Mouse (Mus musculus): ENCODE data around the gene Prkcd.

Prkcd gene

DNA sequence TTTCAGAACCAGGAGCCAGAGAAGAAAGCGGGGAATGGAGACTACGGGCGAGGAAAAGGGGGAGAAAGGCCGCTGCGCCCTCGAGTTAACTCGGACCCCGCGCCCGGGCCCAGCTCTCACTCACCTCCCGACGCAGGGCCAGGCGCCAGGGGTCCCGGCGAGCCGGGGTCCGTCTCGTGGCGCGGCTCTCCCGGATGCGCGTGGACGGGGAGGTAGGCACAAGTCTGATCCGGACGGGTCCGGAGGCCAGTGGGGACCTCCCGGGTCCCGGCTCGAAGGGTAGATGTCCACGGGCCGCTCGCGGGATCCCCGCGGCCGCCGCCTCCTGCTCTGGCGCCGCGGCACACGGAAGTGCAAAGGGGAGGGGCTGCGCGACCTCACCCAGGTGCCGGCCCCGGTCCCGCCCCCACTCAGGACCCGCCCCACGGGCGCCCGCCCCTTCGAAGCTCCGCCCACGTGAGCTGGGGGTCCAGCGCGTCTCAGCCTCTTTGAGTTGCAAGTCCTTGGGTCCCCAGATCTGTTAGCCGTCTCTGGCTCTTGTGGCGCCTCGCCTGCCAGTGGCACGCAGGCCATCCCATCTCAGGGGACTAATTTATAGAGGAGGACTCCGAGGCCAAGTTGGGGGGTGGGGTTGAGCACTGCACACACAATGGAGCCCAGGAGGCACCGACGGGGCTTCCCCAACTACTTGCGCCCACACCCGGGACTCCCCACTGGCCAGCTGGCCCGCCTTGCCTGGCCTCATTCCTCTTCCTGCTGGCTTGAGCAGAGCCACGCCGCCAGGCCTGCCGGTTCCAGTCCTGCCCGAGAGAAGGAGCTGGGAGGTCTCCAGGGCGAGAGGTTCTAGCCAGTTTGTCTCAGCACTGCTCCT, at the start of gene Prkcd:
Gene Prkcd (minus strand): TSS at position 355 of the 871 bp plus-strand sequence.
- peak; percentile 86 for DNase-seq (ENCODE audit: low spot score)

DNA sequence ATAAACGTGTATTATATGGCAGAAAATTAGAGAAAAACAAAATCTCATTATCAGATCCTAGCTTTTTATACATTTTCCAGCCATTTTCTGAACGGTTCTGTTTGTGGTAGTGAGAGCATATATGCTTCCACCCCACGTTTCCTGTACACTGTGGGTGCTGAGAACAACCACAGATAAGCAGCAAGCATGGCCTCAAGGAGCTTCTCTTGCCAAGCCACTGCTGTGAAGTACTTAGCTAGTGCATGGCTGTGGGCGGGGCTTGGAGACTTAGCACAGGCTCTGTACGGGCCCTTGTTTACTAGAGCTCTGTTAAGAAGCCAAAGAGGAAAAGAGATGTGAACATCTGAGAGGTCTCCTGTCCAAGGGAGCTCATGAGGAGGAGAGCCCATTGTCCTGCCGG, 48.9 kb upstream of the Prkcd start:
- DNase-seq (ENCODE audit: low spot score), result peak; percentile 77

DNA sequence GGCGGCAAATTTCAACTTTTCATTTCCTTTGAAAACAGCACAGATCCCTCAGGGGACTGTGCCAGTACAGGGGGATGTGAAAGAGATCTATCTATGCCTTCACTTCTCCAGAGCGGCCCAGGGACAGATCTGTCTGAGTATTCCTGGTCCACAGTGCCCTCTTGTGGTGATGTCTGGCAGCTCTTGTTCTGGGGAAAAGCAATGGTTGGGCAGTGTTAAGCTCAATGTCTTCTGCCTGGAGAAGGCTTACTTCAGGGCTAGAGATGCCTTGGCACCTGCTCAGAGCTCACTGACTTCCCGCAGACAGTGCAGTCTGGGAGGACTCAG, 45.9 kb upstream of the Prkcd start:
- DNase-seq (ENCODE audit: low spot score), result peak; percentile 89

DNA sequence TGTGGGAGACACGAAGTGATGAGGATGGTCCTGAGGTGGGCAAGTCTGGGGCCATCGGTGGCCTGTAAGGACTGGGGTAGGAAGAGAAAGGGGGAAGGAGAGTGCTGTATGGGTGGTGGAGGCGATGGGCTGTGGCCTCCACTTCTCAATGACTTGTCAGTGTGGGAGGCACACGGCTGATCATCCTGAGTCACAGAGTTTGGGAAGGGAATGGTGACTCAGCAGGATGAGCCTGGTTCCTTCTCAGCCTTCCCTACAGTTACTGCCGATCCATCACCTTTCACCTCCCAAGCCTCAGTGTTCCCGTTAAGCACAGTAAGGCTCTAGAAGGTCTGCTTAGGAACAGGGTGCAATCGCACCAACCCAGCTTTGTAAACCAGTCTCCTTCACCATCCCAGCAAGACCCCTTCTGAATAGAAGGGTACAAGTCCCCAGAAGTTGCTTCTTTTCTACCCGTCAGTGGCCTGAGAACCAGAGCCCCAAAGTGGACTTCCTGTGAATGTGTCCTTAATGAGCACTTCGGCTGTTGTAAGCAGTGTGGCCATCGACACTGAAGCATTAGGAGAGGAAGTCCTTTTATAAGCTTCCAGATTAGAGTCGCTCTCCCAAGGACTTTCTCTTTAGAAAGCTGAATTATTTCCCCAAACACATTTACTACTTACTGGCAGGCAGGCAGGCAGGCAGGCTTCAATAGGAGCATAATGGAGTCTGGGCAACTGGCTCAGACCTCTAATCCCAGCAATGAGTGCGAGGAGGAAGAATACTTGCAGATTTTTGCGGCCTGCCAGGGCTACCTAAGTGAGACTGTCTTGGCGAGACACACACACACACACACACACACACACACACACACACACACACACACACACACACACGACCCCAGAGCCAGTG, 45.3 kb upstream of the Prkcd start:
- DNase-seq (ENCODE audit: low spot score), result no peak

DNA sequence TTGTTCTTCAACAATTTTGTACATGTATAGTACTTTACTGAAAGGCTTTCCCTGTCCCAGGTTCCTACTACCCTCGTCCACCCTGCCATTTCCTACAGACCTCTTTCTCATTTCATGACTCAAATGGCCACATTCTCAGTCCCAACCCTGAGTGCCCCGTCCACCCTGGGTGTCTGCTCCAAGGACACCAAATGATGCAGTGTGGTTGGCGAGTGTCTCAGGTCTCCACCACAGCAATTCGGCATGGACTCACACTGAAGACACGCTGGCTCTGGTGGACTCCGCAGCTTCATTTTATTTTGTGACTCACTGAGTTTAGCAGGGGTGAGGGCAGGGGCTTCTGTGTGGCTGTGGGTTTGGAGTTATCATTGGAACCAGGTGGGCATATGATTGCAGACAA, 44.2 kb upstream of the Prkcd start:
- DNase-seq (ENCODE audit: low spot score), result no peak

DNA sequence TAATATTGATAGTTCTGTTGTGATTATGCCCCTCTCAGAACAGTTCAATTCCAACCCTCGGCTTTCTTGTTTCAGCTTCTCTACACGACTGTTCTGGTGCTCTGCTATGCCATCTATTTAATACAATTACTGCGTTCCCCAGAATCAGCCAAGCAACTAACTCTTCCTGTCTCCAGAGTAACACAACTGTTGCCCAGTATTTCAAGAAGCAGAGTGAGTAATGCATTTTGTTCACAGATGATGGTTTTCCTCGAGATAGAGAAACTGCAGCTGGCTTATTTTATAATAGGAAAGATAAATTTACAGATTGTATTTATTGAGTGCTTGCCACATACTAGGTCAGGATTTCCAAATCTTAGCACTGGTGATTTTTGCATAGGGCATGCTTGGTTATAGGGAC, 40.6 kb upstream of the Prkcd start:
- DNase-seq (ENCODE audit: low spot score), result no peak

DNA sequence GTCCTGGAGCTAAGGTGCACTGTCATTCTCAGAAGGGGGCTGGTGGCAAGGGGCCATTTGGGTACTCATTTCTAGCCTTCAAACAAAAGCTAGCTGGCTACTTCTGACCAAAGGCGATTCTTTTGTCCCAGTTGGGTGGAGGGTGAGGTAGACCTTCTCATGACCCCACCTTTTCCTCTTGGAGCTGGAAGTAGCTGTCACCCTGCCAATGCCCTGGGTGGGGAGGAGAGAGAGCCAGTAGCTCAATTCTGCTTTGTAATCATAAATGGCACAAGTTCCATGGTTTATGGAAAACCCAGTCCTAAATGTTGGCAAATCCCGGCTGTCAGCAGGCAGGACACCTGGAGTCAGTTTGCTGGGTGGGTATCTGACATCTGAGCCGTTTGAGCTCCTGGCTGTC, 40.1 kb upstream of the Prkcd start:
- DNase-seq (ENCODE audit: low spot score), result peak; percentile 73

DNA sequence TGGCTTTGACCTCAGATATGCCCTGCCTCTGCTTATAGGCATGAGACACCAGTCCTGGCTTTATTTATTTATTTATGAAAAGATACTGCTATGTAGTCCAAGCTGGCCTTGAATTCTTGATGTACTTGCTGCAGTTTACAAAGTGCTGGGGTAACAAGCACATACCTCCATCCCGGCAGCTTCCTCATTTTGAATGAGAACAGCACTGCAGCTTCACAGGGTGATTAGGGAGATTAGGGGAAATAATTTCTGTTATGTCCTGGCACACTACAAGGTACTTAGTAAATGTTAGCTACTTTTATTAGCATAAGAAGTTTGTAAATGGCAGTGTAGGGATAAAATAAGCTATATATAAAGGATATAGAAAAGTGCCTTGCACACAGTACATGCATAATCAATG, 29.5 kb upstream of the Prkcd start:
- DNase-seq (ENCODE audit: low spot score), result no peak

DNA sequence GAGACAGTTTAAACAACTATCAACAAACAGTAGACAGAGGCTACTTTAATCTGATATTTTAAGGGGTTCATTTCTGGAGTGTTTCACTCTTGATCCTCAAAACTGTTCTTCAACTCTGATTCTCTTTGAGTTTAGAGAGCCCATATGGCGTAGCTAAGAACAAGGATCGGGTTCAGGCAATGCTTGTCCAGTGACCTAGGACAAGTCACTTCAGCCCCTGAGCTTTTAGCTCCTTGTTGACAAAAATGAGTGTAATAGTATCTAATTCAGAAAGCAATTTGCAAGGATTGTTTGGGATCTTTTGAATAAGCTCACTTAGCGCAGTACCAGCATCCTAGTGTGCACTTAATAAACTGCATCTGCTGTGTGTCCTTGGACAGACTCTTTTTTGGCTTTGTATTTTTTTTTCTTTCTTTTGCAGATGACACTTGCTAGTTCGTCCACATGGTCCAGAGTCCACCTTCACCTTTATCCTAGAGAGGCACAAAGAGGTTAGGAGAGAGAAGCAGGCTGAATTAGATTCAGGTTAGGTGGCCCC, 28.8 kb upstream of the Prkcd start:
- DNase-seq (ENCODE audit: low spot score), result no peak

DNA sequence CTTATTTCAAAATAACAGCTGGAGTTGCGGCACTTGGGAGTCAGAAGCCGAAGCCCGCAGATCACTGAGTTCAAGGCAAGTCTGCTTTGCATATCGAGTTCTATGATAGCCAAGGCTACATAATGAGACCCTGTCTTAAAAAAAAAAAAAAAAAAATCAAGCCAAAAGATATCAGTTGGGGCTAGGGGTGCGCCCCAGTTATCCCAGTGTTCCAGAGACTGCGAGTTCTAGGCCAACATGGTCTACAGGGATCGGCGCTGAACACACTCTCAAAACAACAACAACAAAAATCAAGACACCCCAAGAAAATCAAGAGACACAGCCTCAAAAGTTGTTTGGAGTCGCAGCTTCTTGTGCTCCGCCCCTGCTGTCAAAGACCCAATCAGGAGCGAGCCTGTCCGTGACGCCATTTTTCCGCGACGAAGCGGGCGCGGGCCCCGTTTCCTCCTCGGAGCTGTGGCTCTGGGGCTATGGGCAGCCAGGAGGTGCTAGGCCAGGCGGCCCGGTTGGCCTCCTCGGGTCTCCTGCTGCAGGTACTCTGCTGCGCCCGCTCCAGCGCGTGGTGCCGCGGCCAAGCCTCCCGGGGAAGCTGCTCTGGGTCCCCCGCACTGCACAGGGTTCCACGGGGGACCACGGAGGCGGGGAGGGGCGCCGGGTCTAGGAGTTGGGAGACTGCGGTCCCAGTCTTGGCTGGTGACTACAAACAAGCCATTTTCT, 28.1 kb upstream of the Prkcd start, which contains the start of gene Rft1:
Gene Rft1 (plus strand): TSS at position 418 of the 717 bp plus-strand sequence.
- peak; percentile 97 for DNase-seq (ENCODE audit: low spot score)

DNA sequence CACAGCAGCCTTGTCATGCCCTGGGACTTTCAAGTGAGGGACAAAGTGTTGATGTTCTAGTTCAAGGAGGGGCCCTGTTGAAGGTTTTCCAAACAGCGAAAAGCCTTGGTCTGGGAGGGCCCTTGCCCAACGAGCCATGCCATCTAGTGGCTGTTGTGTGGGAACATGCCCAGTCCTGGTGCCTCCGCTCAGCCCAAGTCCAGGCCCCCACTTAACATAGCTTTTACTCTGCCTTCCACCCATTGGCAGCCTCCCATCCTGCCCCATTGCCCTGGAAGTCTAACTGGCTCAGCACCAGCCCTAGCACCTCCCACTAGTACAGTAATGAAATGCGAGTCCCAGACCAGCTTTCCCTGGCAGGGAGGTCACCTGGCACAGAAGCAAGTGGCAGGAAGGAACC, 25.0 kb upstream of the Prkcd start:
- peak; percentile 91 for DNase-seq (ENCODE audit: low spot score)

DNA sequence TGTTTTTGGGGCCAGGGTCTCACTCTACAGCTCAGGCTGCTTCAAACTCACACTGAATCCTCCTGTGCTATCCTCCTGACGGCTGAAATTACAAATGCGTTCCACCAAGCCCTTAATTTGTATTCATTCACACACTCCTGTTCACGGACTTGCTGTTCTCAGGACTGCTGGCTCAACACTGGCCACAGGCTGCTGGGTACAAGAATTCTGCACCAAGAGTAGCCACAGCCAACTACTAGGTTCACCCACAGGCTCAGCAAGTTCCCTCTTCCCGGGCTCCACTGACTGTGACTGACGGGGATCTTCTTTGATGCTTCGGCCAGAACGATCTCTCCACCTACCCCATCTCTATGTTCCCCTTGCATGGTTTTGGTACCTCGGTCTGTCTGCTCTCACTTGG, 23.7 kb upstream of the Prkcd start:
- DNase-seq (ENCODE audit: low spot score), result no peak

DNA sequence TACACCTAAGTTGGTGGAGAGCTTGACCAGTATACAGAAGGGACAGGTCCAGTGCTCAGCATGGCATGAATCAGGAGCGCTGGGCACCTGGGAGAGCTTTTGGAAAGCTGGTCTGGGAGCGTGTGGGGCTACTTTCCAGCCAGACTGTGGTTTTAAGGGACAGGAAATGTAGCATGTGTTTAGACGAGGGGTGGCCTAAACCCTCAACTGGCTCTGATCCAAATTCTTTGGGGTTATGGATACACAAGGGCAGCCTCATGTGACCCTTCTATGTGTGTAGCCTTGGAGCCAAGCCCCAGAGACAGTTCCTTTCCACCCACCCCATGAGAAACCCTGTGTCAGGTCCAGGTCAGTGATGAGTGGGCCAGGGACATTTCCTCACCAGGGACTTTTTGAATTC, 22.5 kb upstream of the Prkcd start:
- DNase-seq (ENCODE audit: low spot score), result no peak

DNA sequence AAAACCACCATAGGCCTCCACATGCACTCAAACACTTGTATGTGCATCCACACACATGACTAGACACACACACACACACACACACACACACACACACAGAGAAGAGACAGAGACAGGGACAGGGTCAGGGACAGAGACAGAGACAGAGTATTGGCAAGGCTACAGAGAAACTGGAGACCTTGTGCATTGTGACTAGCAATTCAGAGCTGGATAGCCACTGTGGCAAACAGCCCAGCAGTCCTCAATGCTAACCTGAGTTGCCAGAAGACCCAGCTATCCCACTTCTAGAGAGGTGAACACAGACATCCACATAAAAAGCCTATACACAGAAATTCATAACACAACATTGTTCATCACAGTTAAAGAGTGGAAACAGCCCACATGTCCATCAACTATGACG, 20.5 kb upstream of the Prkcd start:
- no peak for DNase-seq (ENCODE audit: low spot score)

DNA sequence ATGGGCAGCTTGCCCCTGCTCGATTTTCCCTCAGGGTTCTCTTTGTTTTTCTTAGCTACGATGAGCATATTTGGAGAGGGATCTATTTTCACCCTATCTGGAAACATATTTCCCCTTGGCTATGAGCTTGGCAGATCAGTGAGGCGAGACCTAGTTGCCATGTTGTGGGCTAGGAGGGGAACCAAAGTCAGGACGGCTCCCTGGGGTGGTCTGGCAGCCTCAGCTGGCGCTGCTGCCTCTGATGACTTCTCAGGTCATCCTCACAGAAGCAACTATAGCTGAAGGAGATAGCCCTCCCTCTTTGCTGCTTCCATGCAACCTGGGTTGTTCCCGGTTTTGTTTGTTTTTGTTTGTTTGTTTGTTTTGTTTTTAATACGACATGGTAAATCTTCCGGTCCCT, 19.1 kb upstream of the Prkcd start:
- no peak for DNase-seq (ENCODE audit: low spot score)

DNA sequence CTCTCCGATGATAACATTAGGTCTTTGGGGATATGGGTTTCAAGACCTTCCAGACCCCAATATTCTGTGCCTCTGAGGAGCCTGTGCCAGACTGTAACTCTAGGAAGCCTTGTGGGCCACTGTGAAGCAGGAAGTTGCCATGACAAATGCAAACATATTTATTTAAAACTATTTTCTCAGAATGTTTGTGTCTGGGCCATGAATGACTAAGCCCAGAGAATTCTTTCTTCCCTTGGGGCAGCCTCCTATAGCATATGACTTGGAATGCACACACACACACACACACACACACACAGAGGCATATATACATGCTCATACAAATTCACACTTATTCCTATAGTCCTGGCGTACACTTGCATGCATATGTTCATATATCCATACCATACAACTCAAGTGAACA, 18.0 kb upstream of the Prkcd start:
- no peak for DNase-seq (ENCODE audit: low spot score)

DNA sequence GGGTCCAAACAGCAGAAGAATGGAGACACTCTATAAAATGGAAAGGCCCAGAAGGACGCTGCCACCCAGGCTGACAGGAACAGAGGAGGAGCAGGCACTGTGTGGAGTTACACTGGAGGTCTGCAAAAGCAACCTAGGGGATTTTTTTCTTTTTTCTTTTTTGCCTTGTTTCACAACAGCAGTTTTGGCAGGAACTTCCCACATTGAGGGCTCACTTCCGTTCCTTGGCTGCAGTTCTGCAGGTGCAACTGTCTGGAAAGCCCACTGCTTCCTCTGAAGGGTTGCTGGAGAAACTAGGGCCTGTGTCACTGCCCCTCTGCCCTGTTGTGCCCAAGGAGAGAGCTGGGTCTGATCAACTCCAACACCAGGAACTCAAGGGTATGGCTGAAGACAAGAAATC, 15.7 kb upstream of the Prkcd start:
- DNase-seq (ENCODE audit: low spot score), result no peak

DNA sequence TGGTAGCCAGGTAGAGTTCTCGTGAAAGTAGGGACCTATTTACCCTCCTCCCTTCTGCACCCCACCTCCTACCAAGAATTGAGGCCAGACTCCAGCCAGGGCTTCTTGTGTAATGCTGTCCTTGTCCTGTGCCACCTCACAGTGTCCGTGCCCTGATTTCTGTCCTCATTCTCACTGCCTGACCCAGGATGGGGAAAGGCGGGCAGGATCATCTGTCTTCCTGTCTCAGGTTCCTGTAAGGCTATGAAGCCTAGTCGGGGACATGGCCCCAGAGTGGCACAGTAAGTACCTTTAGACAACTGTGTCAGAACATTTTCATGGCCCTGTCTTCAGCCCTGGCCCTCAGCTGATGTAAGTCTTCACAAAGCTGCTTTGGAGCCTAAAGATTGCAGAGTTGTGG, 12.7 kb upstream of the Prkcd start:
- DNase-seq (ENCODE audit: low spot score), result no peak

DNA sequence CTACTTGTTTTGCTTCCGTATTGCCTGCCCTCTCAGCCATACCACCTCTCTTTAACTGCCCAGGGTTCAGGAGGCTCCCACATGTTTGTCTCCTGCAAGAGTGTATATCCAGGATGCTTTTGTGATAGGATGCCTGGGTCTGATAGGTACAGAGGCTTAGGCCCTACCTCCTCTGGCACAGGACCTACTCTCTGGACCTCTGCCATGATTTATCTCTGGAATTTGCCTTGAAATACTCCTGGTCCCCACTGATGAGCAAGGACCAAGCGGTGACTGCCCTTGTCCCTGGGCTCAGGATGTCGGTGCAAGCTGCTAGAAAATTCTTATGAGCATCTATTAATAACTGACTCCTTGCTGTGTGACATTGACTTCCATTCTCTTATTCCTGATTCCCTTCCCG, 12.0 kb upstream of the Prkcd start:
- DNase-seq (ENCODE audit: low spot score), result no peak

DNA sequence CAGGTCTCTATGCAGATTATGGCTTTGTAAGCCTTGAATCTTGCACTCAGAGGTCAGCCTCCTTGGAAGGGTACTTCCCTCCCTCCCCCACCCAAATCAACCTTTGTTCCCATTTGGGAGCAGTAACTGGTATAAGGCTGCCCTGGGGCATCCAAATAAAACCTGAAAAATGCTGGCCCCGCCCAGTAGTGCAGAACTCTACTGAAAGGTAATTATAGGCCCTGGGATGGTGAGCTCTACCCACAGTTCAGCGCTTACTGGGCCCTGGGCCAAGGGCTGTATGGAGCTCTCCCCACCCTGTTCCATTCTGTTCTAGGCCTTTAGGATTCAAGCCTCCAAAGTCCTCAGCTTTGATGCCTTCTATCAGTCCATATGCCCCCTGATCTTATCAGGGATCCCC, 11.1 kb upstream of the Prkcd start:
- no peak for DNase-seq (ENCODE audit: low spot score)

DNA sequence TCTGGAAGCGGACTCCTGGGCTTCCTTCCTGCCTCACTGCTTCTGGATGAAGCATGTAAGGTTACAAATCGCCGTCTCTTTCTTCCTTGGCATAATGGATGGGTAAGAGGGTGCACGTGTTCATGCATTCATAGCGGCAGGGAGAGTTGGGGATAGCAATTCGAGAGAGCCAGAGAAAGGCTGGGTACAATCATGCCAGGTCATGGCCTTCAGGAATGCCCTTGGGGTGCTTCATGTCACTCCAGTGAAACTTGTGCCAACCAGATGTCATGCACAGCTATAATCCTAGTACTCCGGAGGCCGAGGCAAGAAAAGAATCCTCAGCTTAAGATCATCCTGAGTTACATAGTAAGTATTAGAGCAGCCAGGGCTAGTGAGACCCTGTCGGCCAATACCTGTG, 10.5 kb upstream of the Prkcd start:
- no peak for DNase-seq (ENCODE audit: low spot score)

DNA sequence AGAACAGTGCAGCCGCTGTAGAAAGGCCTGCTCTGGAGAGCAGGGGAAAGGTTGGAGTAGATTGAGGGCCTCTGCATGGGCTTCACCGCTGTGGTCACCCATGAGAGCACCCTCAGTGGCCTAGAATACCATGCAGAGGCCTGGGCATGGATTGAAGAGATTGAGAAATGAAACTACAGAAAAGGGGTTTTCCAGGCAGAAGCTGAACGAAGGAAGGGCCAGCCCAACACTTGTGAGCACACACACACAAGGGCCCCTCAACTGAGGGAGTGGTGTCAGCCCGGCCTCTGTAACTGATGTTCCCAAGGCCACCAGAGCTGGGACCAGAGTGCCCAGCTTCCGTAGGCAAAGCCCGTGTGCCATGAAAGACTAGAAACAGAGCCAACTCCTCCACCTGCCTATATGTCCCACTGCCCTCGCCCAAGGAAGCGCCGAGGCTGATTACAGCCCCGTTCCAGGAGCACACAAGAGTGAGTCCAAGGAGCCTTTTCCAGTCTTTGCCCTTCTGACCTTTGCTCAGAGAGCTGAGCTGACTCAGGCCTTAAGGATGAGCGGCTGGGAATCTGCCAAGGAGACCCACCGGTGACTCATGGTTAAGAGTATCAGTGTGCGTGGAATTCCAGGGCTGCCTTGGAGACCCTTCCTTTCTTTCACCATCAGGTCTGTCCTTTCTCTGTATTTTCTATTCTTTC, 9.4 kb upstream of the Prkcd start:
- DNase-seq (ENCODE audit: low spot score), result no peak
